Mouse (Mus musculus): ENCODE measurements around the gene Eef1akmt2. TPM values are rescaled to one million over a fixed set of nuclear protein-coding genes. Genes with fewer than 3 reads are reported as not detected.

Eef1akmt2 gene
- polyA plus RNA-seq (2012; rRNA removed) = 0.99 and 1.1 TPM in 2 replicates

DNA sequence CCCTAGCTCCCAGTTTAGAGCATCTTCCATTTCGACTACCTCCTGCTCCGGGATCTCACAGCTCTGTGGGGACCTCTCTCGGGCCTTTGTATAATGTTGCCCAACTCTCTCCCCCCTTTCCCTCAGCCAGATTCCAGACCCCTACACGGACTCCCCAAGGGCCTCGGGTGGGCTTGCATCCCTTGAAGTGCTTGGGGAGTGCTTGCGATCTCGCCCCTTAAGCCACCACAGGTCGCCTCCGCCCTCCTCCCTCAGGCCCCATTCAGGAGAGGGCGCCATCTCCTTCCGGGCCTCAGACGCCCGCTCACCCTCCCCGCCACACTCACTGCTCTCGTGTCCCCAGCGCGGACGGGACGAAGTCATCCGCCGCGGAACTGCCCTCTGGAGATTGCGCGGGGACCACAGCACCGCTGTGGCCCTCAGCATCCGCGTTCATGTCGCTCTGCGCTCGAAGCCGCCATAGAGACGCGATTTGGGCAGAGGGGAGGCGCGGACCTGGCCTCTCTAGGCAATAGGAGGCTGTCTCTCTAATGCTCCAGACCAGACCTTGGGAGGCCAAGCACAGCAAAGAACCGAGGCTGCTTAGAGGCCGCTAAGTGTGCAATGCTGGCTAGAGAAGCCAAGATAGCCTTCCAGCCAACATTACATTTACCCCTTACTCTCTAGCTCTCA is at the start of gene Eef1akmt2:
Gene Eef1akmt2 (minus strand): TSS at position 501 of the 672 bp plus-strand sequence.

GRCm38 (mm10) chr7:132859042-132859958 is 6.8 kb upstream of the Eef1akmt2 start, which contains the start of gene Abraxas2:
Abraxas2 (plus strand) TSS chr7:132859225.

GRCm38 (mm10) chr7:132813416-132814088 is 38.9 kb downstream of the Eef1akmt2 start, which contains the start of gene Fam53b:
Fam53b (minus strand) TSS chr7:132813886.

Other genes starting within 250 kb of the Eef1akmt2 start
- 6.7 and 7.4 TPM in 2 replicates for gene Lhpp, start 242.0 kb downstream of the Eef1akmt2 start, polyA plus RNA-seq (2012; rRNA removed)
- gene Fam53b, start 38.8 kb downstream of the Eef1akmt2 start, polyA plus RNA-seq (2012; rRNA removed) = 11.8 and 17.0 TPM in 2 replicates
- gene Abraxas2, start 6.6 kb upstream of the Eef1akmt2 start, polyA plus RNA-seq (2012; rRNA removed) = 3.0 and 3.8 TPM in 2 replicates
- 1.2 and 1.4 TPM in 2 replicates for gene Zranb1, start 78.5 kb upstream of the Eef1akmt2 start, polyA plus RNA-seq (2012; rRNA removed)

All from stomach, adult 2 months (tissue).